22 mouse cellular contexts compared by ENCODE assay signal in the genomic region with DNA sequence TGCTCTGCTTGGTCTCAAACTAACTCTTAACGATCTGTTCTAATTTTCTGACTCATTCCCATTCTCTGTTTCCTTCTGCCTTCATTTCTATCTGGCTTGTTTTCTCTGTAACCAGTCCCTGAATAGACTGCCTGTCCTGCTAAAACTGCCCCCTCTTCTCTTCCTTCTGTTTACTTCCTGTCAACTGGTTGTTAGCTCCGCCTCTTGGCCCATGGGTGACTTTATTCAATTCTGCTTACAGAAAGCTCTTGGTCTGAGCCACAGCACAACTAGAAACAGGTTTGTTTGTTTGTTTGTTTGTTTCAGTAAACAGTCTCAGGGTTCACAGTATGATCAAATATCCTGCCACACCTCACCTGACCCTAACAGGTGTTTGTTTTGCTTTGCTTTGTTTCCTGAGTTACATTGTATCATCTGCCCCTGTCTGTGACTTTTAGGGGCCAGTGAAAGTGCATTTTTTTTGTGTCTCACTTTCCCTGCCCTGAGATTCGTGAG.
"Had no signal": no experiment of that assay in that cellular context is flagged by ENCODE, and none has a peak within 500 bp of the region (broad histone marks: within the 10 kb centered on the region; RNA-seq: fewer than 3 reads in every experiment).

No protein-coding gene starts in this region.

- H3K9me3 ChIP-seq: limb, embryonic 15.5 days; midbrain, embryonic 15.5 days; stomach, embryonic 15.5 days had no signal

- H3K27me3 ChIP-seq: limb, embryonic 12.5 days; limb, embryonic 15.5 days; midbrain, embryonic 15.5 days; neural tube, embryonic 12.5 days; neural tube, embryonic 15.5 days; stomach, embryonic 15.5 days had no signal

- H3K4me2 ChIP-seq: limb, embryonic 12.5 days; limb, embryonic 15.5 days; liver, embryonic 11.5 days; lung, embryonic 14.5 days; midbrain, embryonic 11.5 days; midbrain, embryonic 15.5 days; neural tube, embryonic 12.5 days; neural tube, embryonic 15.5 days; stomach, embryonic 15.5 days had no signal

- H3K4me3 ChIP-seq: limb, embryonic 12.5 days; limb, embryonic 15.5 days; midbrain, embryonic 15.5 days; neural tube, embryonic 12.5 days; neural tube, embryonic 15.5 days; stomach, embryonic 15.5 days had no signal

- H3K9ac ChIP-seq: limb, embryonic 12.5 days; limb, embryonic 15.5 days; liver, embryonic 14.5 days; liver, postnatal 0 days; lung, embryonic 14.5 days; midbrain, embryonic 15.5 days; neural tube, embryonic 12.5 days; neural tube, embryonic 15.5 days; stomach, embryonic 15.5 days had no signal

- ATAC-seq: intestine, embryonic 16.5 days; liver, postnatal 0 days; lung, postnatal 0 days; midbrain, embryonic 15.5 days had no signal

- DNase-seq: kidney, adult 18-20 months; kidney, postnatal 10 days; left cerebral cortex, postnatal 4 days; liver, postnatal 0 days; lung, postnatal 36 days; retina, postnatal 1 day; right cerebral cortex, postnatal 25 days; spleen, adult 18-20 months; thymus, adult 2 months; thymus, postnatal 25 days had no signal

- H3K4me1 ChIP-seq: midbrain, embryonic 15.5 days; neural tube, embryonic 12.5 days; neural tube, embryonic 15.5 days; stomach, embryonic 15.5 days had no signal

- H3K36me3 ChIP-seq: limb, embryonic 12.5 days; midbrain, embryonic 15.5 days; neural tube, embryonic 12.5 days; neural tube, embryonic 15.5 days; stomach, embryonic 15.5 days had no signal

- H3K27ac ChIP-seq: limb, embryonic 12.5 days; limb, embryonic 15.5 days; liver, embryonic 14.5 days; midbrain, embryonic 15.5 days; neural tube, embryonic 12.5 days; neural tube, embryonic 15.5 days; stomach, embryonic 15.5 days had no signal
